ENCODE assay signal across 15 mouse cellular contexts in genomic region chr6:11605526-11605925, GRCm38 (mm10).
DNase-seq lines count a peak whose midpoint lies in the region.
"Had no signal": no experiment of that assay in that cellular context is flagged by ENCODE, and none has a peak within 500 bp of the region (broad histone marks: within the 10 kb centered on the region; RNA-seq: fewer than 3 reads in every experiment).

No protein-coding gene starts in this region.

- DNase-seq in cerebellum, postnatal 10 days: peak; percentile 14 to 37
- no peak for DNase-seq in cerebellum, postnatal 4 days (ENCODE audit: low spot score in 2 of 2)
- DNase-seq in adrenal gland, postnatal 10 days: peak; percentile 20
- DNase-seq in adrenal gland, postnatal 25 days: peak; percentile 11
- DNase-seq in urinary bladder, postnatal 36 days (ENCODE audit: low spot score in 2 of 2): no peak
- DNase-seq in cerebellum, adult 18-20 months: no peak
- DNase-seq: cerebellum, adult 11 months; cerebellum, adult 9-10 months; cerebellum, postnatal 25 days; embryo, embryonic 11 days; gastrocnemius, postnatal 25 days; heart, adult 18-20 months; heart, postnatal 10 days; heart, postnatal 36 days; kidney, adult 11 months had no signal

Comparison
In these comparisons a context has a peak if more than half of its experiments do, and no peak if none do; other contexts are left out.
1. DNase-seq: peak in cerebellum, postnatal 10 days (2 of 2), adrenal gland, postnatal 10 days (single experiment) and adrenal gland, postnatal 25 days (single experiment); none in cerebellum, postnatal 4 days (0 of 2), urinary bladder, postnatal 36 days (0 of 2) and cerebellum, adult 18-20 months (0 of 2).